Mouse (Mus musculus): ENCODE data around the gene Rasip1. TPM values are rescaled to one million over a fixed set of nuclear protein-coding genes. Genes with fewer than 3 reads are reported as not detected.

Gene Rasip1
- polyA plus RNA-seq, 1 experiment, result 0.37 TPM

DNA sequence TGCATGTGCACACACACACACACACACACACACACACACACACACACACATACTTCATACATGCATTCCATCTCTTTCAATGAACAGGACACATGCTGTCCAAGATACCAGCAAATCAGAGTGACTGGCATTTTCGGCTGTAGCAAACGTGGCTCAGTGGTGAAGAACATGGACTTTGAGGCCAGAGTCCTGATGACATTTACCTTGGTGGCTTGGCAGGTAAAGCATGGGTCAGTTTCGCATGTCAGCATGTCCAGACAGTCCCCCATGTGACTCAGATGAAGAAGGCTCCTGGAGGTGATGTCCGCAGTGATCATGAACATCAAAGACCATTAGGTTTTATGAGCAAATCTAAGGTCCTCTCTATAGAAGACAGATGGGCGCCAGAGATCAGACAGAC is 30.3 kb upstream of the Rasip1 start:
- Histone ChIP-seq H3K4me3 (ENCODE audit: insufficient read depth, low read length) (no peak overlapping the region), H3K27ac (ENCODE audit: insufficient read depth, low read length) (no peak overlapping the region), H3K4me1 (ENCODE audit: control insufficient read depth, insufficient read depth, low read length) (no peaks in the 10 kb centered on the region)
- TF ChIP-seq CTCF (IDR thresholded peaks at IDR 0.05; ENCODE audit: borderline replicate concordance, insufficient read depth, low read length) (no peak), POLR2A (IDR thresholded peaks at IDR 0.05; ENCODE audit: low read depth, low read length) (no peak)

DNA sequence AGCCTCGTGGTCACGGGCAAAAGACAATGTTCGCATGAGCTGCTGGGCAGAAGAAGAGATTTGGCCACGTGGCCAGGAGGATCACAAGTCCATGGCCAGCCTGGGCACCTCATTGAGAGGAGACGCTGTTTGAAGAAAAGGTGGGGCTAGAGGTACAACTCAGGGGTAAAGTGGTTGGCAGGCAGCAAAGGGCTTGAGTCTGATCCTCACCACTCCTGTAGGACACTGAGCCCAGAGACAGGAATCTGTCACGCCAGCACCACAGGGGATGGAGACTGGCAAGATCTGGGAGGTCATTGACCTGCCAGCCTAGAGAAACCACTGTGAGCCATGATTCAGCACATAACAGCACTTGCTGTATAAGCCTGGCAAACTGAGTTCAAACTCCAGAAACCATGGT is 29.8 kb upstream of the Rasip1 start:
- no peaks in the 10 kb centered on the region for H3K4me1 ChIP-seq (ENCODE audit: control insufficient read depth, insufficient read depth, low read length)
- TF ChIP-seq POLR2A (IDR thresholded peaks at IDR 0.05; ENCODE audit: low read depth, low read length), result no peak
- no peak for TF ChIP-seq CTCF (IDR thresholded peaks at IDR 0.05; ENCODE audit: borderline replicate concordance, insufficient read depth, low read length)
- H3K4me3 ChIP-seq (ENCODE audit: insufficient read depth, low read length), result no peak overlapping the region
- H3K27ac ChIP-seq (ENCODE audit: insufficient read depth, low read length), result no peak overlapping the region

DNA sequence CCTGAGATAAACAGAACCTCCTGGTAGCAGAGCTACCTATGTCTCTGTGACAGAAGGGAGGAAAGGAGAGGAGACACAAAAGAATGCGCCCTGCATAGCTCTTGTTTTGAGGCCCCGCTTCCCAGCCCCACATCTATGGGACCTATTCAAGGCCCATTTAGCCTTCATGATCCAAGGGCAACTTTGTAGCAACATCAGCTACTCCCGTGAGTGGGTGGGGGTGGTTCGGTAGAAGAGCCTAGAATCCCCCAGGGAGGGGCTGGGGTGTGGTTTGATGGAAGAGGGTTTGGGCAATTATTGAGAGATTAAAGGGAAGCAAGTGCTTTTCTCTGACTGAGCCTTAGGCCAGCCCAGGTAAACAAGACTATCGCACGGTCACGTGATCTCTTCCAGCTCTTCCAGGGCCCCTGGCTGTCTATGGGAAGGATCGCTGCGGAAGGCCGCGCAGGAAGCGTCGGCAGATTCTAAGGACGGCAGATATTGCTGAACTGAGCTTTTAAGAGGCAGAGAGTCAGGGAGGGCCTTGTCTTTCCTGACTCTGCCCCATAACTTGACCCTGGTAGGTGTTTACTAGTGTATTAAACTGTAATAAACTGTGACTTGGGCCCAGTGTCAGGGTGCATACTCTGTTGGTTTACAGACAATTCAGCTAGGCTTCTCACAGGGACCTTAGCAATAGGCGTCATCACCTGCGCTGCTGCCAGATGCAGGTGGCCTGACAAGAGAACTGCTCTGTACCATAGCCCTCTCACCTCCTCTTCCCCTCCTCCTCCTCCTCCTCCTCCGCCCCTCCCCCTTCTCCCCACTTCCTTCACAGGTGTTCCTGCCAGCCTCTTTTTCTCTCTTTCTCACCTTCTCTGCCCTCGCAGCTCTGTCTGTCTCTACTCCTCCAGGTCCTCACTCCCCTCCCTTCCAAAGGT is 28.1 kb upstream of the Rasip1 start:
- Histone ChIP-seq H3K4me3 (ENCODE audit: insufficient read depth, low read length) (no peak overlapping the region), H3K4me1 (ENCODE audit: control insufficient read depth, insufficient read depth, low read length) (no peaks in the 10 kb centered on the region), H3K27ac (ENCODE audit: insufficient read depth, low read length) (no peak overlapping the region)
- TF ChIP-seq CTCF (IDR thresholded peaks at IDR 0.05; ENCODE audit: borderline replicate concordance, insufficient read depth, low read length) (no peak), POLR2A (IDR thresholded peaks at IDR 0.05; ENCODE audit: low read depth, low read length) (no peak)

DNA sequence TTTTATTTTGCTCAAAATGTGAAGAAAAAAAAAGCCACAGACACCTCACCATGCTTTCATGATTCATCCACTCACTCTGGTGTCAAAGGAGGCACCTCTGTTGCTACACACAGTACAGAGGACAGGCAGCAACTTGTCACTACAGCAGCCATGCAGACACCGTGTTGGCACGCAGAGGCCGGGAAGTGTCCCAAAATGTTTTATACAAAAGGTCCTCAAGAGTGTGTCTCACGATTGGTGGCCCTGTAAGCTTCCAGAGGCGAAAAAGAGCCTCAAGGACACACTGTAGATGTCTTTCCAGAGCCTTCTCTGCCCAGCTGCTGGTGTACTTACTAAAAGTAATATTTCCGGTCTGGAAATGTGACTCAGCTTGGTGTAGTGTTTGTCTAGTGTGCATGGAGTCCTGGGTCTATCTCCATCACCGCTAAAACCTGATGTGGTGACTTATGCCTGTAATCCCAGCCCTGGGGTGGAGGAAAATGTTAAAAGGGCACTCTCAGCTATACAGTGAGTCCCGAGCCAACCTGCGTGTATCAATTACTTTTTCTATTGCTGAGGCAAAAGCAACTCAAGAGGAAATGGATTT is 21.5 kb upstream of the Rasip1 start:
- Histone ChIP-seq H3K27ac (ENCODE audit: insufficient read depth, low read length) (no peak overlapping the region), H3K4me1 (ENCODE audit: control insufficient read depth, insufficient read depth, low read length) (0 out of 2 replicates have a peak, but pooled peaks cover 2% of the 10 kb centered on the region), H3K4me3 (ENCODE audit: insufficient read depth, low read length) (no peak overlapping the region)
- TF ChIP-seq CTCF (IDR thresholded peaks at IDR 0.05; ENCODE audit: borderline replicate concordance, insufficient read depth, low read length), result no peak

DNA sequence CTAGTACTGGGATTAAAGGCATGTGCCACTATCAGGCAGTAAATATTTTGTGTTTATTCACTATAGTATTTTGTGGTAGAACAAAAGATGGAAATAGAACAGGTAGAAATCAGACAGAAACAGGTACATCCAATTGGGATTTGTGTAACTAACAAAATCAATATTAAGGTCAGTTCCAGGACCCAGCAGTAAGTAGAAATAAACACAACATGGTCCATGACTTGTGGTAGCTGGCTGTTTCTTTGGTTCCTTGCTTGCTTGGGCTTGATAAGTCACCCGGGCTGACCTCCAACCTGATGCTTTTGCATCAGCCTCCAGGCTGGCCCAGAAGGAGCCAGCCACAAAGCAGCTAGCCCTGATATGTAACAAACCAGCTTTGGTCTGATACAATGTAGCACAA is 17.8 kb upstream of the Rasip1 start:
- H3K27ac ChIP-seq (ENCODE audit: insufficient read depth, low read length), result no peak overlapping the region
- no peak overlapping the region for H3K4me3 ChIP-seq (ENCODE audit: insufficient read depth, low read length)
- TF ChIP-seq CTCF (IDR thresholded peaks at IDR 0.05; ENCODE audit: borderline replicate concordance, insufficient read depth, low read length) (no peak), POLR2A (IDR thresholded peaks at IDR 0.05; ENCODE audit: low read depth, low read length) (no peak)
- 0 out of 2 replicates have a peak, but pooled peaks cover 2% of the 10 kb centered on the region for H3K4me1 ChIP-seq (ENCODE audit: control insufficient read depth, insufficient read depth, low read length)

DNA sequence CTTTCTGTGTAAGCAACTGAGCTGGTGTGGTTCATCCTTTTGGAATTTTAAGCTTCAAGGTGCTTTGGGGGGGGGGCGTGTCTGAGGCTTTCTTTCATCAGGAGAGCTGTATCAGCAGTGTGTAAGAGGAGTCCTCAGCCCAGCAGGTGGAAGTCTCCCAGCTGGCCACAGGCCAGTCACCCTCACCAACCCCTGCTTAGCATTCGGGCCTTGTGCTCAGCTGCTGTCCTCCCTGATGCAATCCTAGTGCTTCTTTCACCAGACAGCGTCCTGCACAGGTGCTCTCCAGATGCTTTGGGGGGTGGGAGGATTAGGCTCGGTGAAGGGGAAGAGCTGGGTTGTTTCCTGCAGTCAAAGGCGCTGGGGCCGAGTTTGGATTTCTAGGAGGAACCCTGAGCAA is 11.0 kb upstream of the Rasip1 start:
- Histone ChIP-seq H3K4me1 (ENCODE audit: control insufficient read depth, insufficient read depth, low read length) (peaks cover 2% of the 10 kb centered on the region; the same call in 1 of the 2 replicates), H3K27ac (ENCODE audit: insufficient read depth, low read length) (peak overlapping the region; percentile 14; the same call in 1 of the 2 replicates), H3K4me3 (ENCODE audit: insufficient read depth, low read length) (no peak overlapping the region)
- TF ChIP-seq POLR2A (IDR thresholded peaks at IDR 0.05; ENCODE audit: low read depth, low read length), result no peak
- no peak for TF ChIP-seq CTCF (IDR thresholded peaks at IDR 0.05; ENCODE audit: borderline replicate concordance, insufficient read depth, low read length)

DNA sequence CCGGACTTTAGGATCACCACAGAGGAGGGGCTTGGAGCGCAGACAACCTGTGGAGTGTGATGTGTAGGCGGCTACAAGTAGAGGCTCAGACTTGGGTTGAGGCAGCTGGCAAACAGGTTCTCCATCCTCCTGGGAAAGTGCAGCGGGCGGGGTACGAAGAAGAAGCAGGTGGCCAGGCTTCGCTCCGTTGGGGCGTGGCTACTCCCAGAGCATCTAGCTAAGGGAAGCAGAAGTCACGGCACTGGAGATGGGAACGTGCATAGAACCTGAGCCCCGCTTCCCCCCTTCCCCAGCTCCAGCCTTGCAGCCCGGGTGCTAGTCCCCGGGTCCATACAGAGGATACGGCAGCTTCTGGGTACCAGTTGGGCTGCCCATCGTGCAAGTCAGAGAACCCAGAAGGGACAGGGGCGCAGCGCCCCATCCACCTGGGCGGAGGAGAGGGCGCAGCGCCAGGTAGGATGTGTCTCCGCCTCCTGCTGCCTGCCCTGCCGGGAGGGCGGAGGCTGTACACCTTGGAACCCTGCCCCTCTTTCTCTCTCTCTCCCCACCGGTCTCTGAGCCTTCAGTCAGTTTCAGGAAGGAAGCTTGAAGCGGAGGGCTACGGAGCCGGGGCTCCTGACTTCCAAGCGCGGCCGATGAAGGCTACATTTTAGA is 10.1 kb upstream of the Rasip1 start, which contains the start of gene Fut1:
Gene Fut1, plus strand, starts transcription at position 248 of the 654 bp plus-strand sequence.
- Histone ChIP-seq H3K27ac (ENCODE audit: insufficient read depth, low read length) (peak within 1 kb of the TSS; percentile 14; the same call in 1 of the 2 replicates), H3K4me3 (ENCODE audit: insufficient read depth, low read length) (no peak within 1 kb of the TSS), H3K4me1 (ENCODE audit: control insufficient read depth, insufficient read depth, low read length) (peaks cover 2% of the 10 kb centered on the region; the same call in 1 of the 2 replicates)
- no peak for TF ChIP-seq CTCF (IDR thresholded peaks at IDR 0.05; ENCODE audit: borderline replicate concordance, insufficient read depth, low read length)
- no peak for TF ChIP-seq POLR2A (IDR thresholded peaks at IDR 0.05; ENCODE audit: low read depth, low read length)

DNA sequence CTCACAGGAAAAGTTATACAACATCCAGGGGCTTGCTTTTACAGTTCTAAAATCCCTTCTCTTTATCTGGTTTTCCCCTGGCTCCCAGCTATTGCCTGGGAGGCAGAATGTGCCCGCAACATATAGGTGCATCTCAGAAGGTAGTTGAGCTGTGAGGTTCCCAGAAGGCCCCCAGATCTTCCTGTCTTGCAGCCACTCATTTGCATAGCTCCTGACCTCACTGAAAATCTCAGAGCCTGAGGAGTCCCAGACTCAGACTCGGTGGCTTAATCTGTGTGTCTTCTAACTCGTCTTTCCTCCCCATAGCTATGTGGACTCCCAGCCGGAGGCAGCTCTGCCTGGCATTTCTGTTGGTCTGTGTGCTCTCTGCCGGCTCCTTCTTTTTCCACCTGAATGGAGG is 9.0 kb upstream of the Rasip1 start:
- no peak overlapping the region for H3K27ac ChIP-seq (ENCODE audit: insufficient read depth, low read length)
- no peak overlapping the region for H3K4me3 ChIP-seq (ENCODE audit: insufficient read depth, low read length)
- TF ChIP-seq POLR2A (IDR thresholded peaks at IDR 0.05; ENCODE audit: low read depth, low read length), result no peak
- TF ChIP-seq CTCF (IDR thresholded peaks at IDR 0.05; ENCODE audit: borderline replicate concordance, insufficient read depth, low read length), result no peak
- H3K4me1 ChIP-seq (ENCODE audit: control insufficient read depth, insufficient read depth, low read length), result peaks cover 2% of the 10 kb centered on the region; the same call in 1 of the 2 replicates

DNA sequence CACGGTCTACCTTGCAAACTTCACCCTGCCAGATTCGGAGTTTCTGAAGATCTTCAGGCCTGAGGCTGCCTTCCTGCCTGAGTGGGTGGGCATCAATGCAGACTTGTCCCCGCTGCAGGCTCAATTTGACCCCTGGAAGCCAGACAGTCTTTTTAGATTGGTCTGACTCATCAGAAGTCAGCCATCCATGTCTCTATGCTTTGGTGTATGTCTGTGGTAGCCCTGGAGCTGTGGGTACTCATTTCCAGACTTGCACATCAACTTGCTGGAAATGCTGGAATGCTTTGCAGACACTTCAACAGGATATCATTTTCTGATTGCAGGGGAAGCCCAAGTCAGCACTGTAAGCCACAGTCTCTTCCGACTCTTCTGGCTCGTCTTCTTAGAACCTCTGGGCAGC is 7.7 kb upstream of the Rasip1 start:
- H3K4me3 ChIP-seq (ENCODE audit: insufficient read depth, low read length), result no peak overlapping the region
- no peak overlapping the region for H3K27ac ChIP-seq (ENCODE audit: insufficient read depth, low read length)
- H3K4me1 ChIP-seq (ENCODE audit: control insufficient read depth, insufficient read depth, low read length), result peaks cover 2% of the 10 kb centered on the region; the same call in 1 of the 2 replicates
- TF ChIP-seq CTCF (IDR thresholded peaks at IDR 0.05; ENCODE audit: borderline replicate concordance, insufficient read depth, low read length), result no peak
- no peak for TF ChIP-seq POLR2A (IDR thresholded peaks at IDR 0.05; ENCODE audit: low read depth, low read length)
